Mouse (Mus musculus): ENCODE measurements around the gene Nceh1.

- peak; percentile 86 for TF ChIP-seq CTCF (IDR thresholded peaks at IDR 0.05; ENCODE audit: low read depth)
- TF ChIP-seq EP300 (optimal IDR thresholded peaks at IDR 0.05) = no peak
Observed at GRCm38 (mm10) chr3:27237226-27237625, 54.5 kb downstream of the Nceh1 start.
